Mouse (Mus musculus) CH12.LX (cell line): ENCODE results near the gene Hcrt. TPM values are rescaled to one million over a fixed set of nuclear protein-coding genes. Genes with fewer than 3 reads are reported as not detected.

ENCODE experiments used
- DNase-seq: peaks from one replicate; pipeline ENCODE4 v3.0.0-alpha.2; 2013; ENCODE audit errors: extremely low read depth
- H3K27ac ChIP-seq: 2 replicates; pipeline ENCODE4 v1.5.1; 2012; ENCODE audit warnings: low read depth, mild to moderate bottlenecking, control low read depth, moderate library complexity; ENCODE audit not compliant: insufficient read depth
- H3K27me3 ChIP-seq: replicated peaks from 2 replicates; pipeline ENCODE3; 2012; ENCODE audit warnings: inconsistent platforms
- H3K36me3 ChIP-seq, 2 experiments: replicated peaks in 1 of 2; 2 replicates each; pipeline versions ENCODE3 to v1.6.1; 2012; ENCODE audit warnings: inconsistent platforms in 1 of 2, low read length in 1 of 2, mild to moderate bottlenecking in 1 of 2, mixed read lengths in 1 of 2, moderate library complexity in 1 of 2; ENCODE audit not compliant: control insufficient read depth in 1 of 2, insufficient read depth in 1 of 2
- H3K4me1 ChIP-seq, 2 experiments: 2 replicates each; pipeline ENCODE4 v1.6.1; 2012; ENCODE audit warnings: inconsistent platforms in 1 of 2, moderate library complexity in 1 of 2; ENCODE audit not compliant: insufficient read depth in 2 of 2, control insufficient read depth in 1 of 2
- H3K4me2 ChIP-seq: 2 replicates; pipeline ENCODE4 v1.6.1; 2012; ENCODE audit warnings: low read depth, mild to moderate bottlenecking, control low read depth; ENCODE audit not compliant: poor library complexity, insufficient read depth, severe bottlenecking
- H3K4me3 ChIP-seq, 3 experiments: fragments of 150-350 bp in 1 of 3; sonication (generic) in 1 of 3; replicated peaks in 1 of 3; 2 replicates each; pipeline versions ENCODE3 to v1.5.1; 2011 to 2012; ENCODE audit warnings: low read depth in 2 of 3, low read length in 2 of 3, mild to moderate bottlenecking in 2 of 3, moderate library complexity in 2 of 3, control low read depth in 1 of 3, improper control_type of control experiment in 1 of 3, inconsistent platforms in 1 of 3, mixed read lengths in 1 of 3; ENCODE audit not compliant: poor library complexity in 1 of 3
- H3K79me2 ChIP-seq: replicated peaks from 2 replicates; pipeline ENCODE4 v1.6.1; 2012; ENCODE audit warnings: mild to moderate bottlenecking, moderate library complexity; ENCODE audit not compliant: control insufficient read depth, poor library complexity, insufficient read depth, severe bottlenecking; ENCODE audit errors: extremely low read depth
- H3K9ac ChIP-seq: 2 replicates; pipeline ENCODE4 v1.6.1; 2012; ENCODE audit warnings: low read depth, mild to moderate bottlenecking, control low read depth, moderate library complexity; ENCODE audit not compliant: insufficient read depth
- H3K9me3 ChIP-seq: replicated peaks from 2 replicates; pipeline ENCODE3; 2012; ENCODE audit warnings: low read length, inconsistent platforms, mixed read lengths
- CHD2 ChIP-seq: IDR thresholded peaks from 2 replicates; pipeline ENCODE4 v1.6.1; 2011; ENCODE audit warnings: low read length, improper control_type of control experiment
- CTCF ChIP-seq, 2 experiments: IDR thresholded peaks in 1 of 2; conservative IDR thresholded peaks in 1 of 2; 2 replicates each; pipeline ENCODE4 v1.5.1; 2011 to 2012; ENCODE audit warnings: low read depth in 2 of 2, low read length in 2 of 2, improper control_type of control experiment in 1 of 2, inconsistent platforms in 1 of 2, mild to moderate bottlenecking in 1 of 2, moderate library complexity in 1 of 2
- ELF1 ChIP-seq: IDR thresholded peaks from 2 replicates; pipeline ENCODE4 v1.6.1; 2014; ENCODE audit warnings: low read depth, mild to moderate bottlenecking, inconsistent platforms, low read length, improper control_type of control experiment
- EP300 ChIP-seq: IDR thresholded peaks from 2 replicates; pipeline ENCODE4 v1.6.1; 2011; ENCODE audit warnings: low read length, improper control_type of control experiment
- ETS1 ChIP-seq: conservative IDR thresholded peaks from 2 replicates; pipeline ENCODE4 v1.6.1; 2012; ENCODE audit warnings: low read depth, mild to moderate bottlenecking, inconsistent platforms, low read length, improper control_type of control experiment, moderate library complexity
- GABPA ChIP-seq: IDR thresholded peaks from 2 replicates; pipeline ENCODE4 v1.6.1; 2012; ENCODE audit warnings: low read depth, low read length, improper control_type of control experiment, inconsistent platforms; ENCODE audit not compliant: insufficient replicate concordance
- HCFC1 ChIP-seq: IDR thresholded peaks from 2 replicates; pipeline ENCODE4 v1.6.1; 2012; ENCODE audit warnings: low read depth, mild to moderate bottlenecking, inconsistent platforms, low read length, improper control_type of control experiment
- JUN ChIP-seq: IDR thresholded peaks from 2 replicates; pipeline ENCODE4 v1.6.1; 2011; ENCODE audit warnings: low read depth, mild to moderate bottlenecking, low read length, improper control_type of control experiment, moderate library complexity; ENCODE audit not compliant: insufficient read depth
- JUND ChIP-seq: conservative IDR thresholded peaks from 2 replicates; pipeline ENCODE4 v1.6.1; 2011; ENCODE audit warnings: low read depth, low read length, improper control_type of control experiment
- KAT2A ChIP-seq: IDR thresholded peaks from 2 replicates; pipeline ENCODE4 v1.6.1; 2012; ENCODE audit warnings: low read length, improper control_type of control experiment, inconsistent platforms; ENCODE audit not compliant: insufficient replicate concordance
- MYC ChIP-seq: IDR thresholded peaks from 2 replicates; pipeline ENCODE4 v1.6.1; 2011; ENCODE audit warnings: low read depth, mild to moderate bottlenecking, improper control_type of control experiment, low read length
- NELFE ChIP-seq: IDR thresholded peaks from 2 replicates; pipeline ENCODE4 v1.6.1; 2011; ENCODE audit warnings: low read depth, low read length, improper control_type of control experiment
- NRF1 ChIP-seq: IDR thresholded peaks from 2 replicates; pipeline ENCODE4 v1.6.1; 2014; ENCODE audit warnings: low read depth, mild to moderate bottlenecking, inconsistent platforms, low read length, improper control_type of control experiment, moderate library complexity
- POLR2A ChIP-seq: IDR thresholded peaks from 2 replicates; pipeline ENCODE4 v1.6.1; 2011; ENCODE audit warnings: low read depth, mild to moderate bottlenecking, improper control_type of control experiment, low read length
- POLR2AphosphoS2 ChIP-seq: IDR thresholded peaks from 2 replicates; pipeline ENCODE4 v1.6.1; 2011; ENCODE audit warnings: low read depth, low read length, improper control_type of control experiment
- RCOR1 ChIP-seq: conservative IDR thresholded peaks from 2 replicates; pipeline ENCODE4 v1.6.1; 2012; ENCODE audit warnings: low read depth, mild to moderate bottlenecking, inconsistent platforms, low read length, improper control_type of control experiment
- TBP ChIP-seq: conservative IDR thresholded peaks from 2 replicates; pipeline ENCODE4 v1.6.1; 2011; ENCODE audit warnings: low read depth, low read length, improper control_type of control experiment
- TCF12 ChIP-seq: IDR thresholded peaks from 2 replicates; pipeline ENCODE4 v1.6.1; 2014; ENCODE audit warnings: low read depth, mild to moderate bottlenecking, inconsistent platforms, low read length, improper control_type of control experiment
- USF1 ChIP-seq: IDR thresholded peaks from 2 replicates; pipeline ENCODE4 v1.6.1; 2014; ENCODE audit warnings: low read depth, mild to moderate bottlenecking, inconsistent platforms, low read length, improper control_type of control experiment
- USF2 ChIP-seq: conservative IDR thresholded peaks from 2 replicates; pipeline ENCODE4 v1.6.1; 2011; ENCODE audit warnings: low read depth, low read length, improper control_type of control experiment
- ZKSCAN1 ChIP-seq: IDR thresholded peaks from 2 replicates; pipeline ENCODE4 v1.6.1; 2012; ENCODE audit warnings: low read depth, inconsistent platforms, low read length, improper control_type of control experiment, borderline replicate concordance
- ZMIZ1 ChIP-seq: IDR thresholded peaks from 2 replicates; pipeline ENCODE4 v1.6.1; 2012; ENCODE audit warnings: low read depth, mild to moderate bottlenecking, inconsistent platforms, low read length, improper control_type of control experiment
- ZNF384 ChIP-seq: IDR thresholded peaks from 2 replicates; pipeline ENCODE4 v1.6.1; 2012; ENCODE audit warnings: low read depth, low read length, improper control_type of control experiment, inconsistent platforms
- dilution Hi-C: fragments of 300-500 bp; cut with MboI; formaldehyde crosslinking; loops from 2 replicates; pipeline ENCODE4 v1.14.3; 2020; ENCODE audit warnings: low sequenced_read_pairs; ENCODE audit not compliant: extremely low pct_unique_long_range_greater_than_20kb, extremely low pct_ligation_motif_present
- in situ Hi-C: fragments of 300-500 bp; cut with MboI; formaldehyde crosslinking; loops from 3 replicates; pipeline ENCODE4 v1.14.3; 2019; ENCODE audit warnings: low sequenced_read_pairs, low pct_ligation_motif_present, low pct_unique_long_range_greater_than_20kb, mixed read lengths
- polyA plus RNA-seq: library from polyadenylated mRNA; unstranded; fragments of >175 nt; gene quantifications from 2 replicates; pipeline ENCODE4 v1.2.1, GENCODE M21; 2012; ENCODE audit warnings: low read depth; ENCODE audit not compliant: insufficient read length
- total RNA-seq, 2 experiments: library from RNA; depleted of rRNA; stranded (reverse); fragments of 300-350 nt in 1 of 2; fragments of >200 nt in 1 of 2; gene quantifications; 2 replicates each; pipeline ENCODE4 v1.2.3; 2012 to 2014

Hcrt gene
- total and polyA plus RNA-seq, 3 experiments: not detected

DNA sequence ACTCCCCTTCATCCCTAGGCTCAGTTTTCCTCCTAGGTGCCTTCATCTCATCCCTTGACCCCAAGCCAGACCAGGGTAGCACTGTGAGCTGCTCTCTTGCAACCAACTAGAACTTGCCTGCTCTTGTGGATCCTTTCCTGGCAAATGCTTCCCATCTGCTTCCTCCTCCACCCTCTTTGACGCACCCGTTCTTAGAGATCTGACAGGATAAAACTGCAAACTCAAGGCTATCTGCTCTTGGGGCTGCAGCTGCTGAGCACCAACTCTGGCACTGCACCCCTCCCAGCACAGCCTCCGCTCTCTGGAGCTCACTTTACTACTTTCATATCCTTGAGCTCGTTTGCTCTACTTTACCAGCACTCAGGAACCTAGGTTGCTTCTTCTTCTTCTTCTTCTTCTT is 14.1 kb downstream of the Hcrt start:
- H3K4me1 ChIP-seq: 0 out of 4 replicates have a peak, but pooled peaks cover 0 to 3% of the 10 kb centered on the region in 2 experiments
- no peak overlapping the region for H3K4me3 ChIP-seq
- in situ Hi-C loops (no loop called here), dilution Hi-C loops (no loop called here)
- peaks cover 3% of the 10 kb centered on the region for H3K9me3 ChIP-seq
- TF ChIP-seq KAT2A: no peak
- no peak for TF ChIP-seq MYC
- no peak for TF ChIP-seq TCF12
- TF ChIP-seq JUND: no peak
- no peak for TF ChIP-seq EP300
- no peak for TF ChIP-seq USF2
- no peak for TF ChIP-seq RCOR1
- TF ChIP-seq NELFE: no peak
- no peak for TF ChIP-seq ZNF384
- no peak for TF ChIP-seq ELF1
- TF ChIP-seq ETS1: no peak
- TF ChIP-seq CTCF (conservative IDR thresholded peaks at IDR 0.05 in 1 of 2, IDR thresholded peaks at IDR 0.05 in 1 of 2; ENCODE audit: low read depth in 2 of 2, low read length in 2 of 2): no peak
- TF ChIP-seq GABPA: no peak
- H3K4me2 ChIP-seq: no peak overlapping the region
- no peak for DNase-seq
- H3K27ac ChIP-seq: no peak overlapping the region
- no peak overlapping the region for H3K9ac ChIP-seq
- no peaks in the 10 kb centered on the region for H3K27me3 ChIP-seq
- H3K79me2 ChIP-seq: no peaks in the 10 kb centered on the region
- H3K36me3 ChIP-seq: peaks cover 27 to 90% of the 10 kb centered on the region in 2 experiments

DNA sequence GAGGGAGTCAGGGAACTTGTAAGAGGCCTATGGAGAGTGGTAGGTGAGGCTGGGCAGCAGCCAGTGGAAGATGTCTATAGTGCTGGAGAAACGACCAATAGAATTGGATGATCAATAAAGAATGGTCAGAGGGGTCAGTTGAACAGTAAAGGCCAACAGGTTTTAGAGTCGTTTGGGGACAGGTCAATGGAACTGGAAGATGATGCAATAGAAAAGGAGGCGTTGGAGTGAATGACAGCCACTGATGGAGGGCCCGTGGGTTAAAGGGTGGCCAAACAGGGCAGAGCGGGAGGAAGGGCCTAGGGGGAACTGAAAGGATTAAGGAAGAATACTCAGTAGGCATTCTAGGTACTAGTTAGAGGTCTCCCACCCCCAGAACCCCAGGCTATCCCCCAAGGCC is 15.6 kb downstream of the Hcrt start:
- in situ Hi-C loops (no loop called here), dilution Hi-C loops (no loop called here)
- H3K27ac ChIP-seq: no peak overlapping the region
- no peaks in the 10 kb centered on the region for H3K27me3 ChIP-seq
- peaks cover 24 to 89% of the 10 kb centered on the region in 2 experiments for H3K36me3 ChIP-seq
- H3K4me3 ChIP-seq: no peak overlapping the region
- H3K79me2 ChIP-seq: no peaks in the 10 kb centered on the region
- no peak for DNase-seq
- no peak overlapping the region for H3K4me2 ChIP-seq
- no peak overlapping the region for H3K9ac ChIP-seq
- H3K4me1 ChIP-seq: 0 out of 4 replicates have a peak, but pooled peaks cover 0 to 3% of the 10 kb centered on the region in 2 experiments
- peaks cover 3% of the 10 kb centered on the region for H3K9me3 ChIP-seq
- no peak for TF ChIP-seq KAT2A
- TF ChIP-seq ZKSCAN1: no peak
- TF ChIP-seq USF1: no peak

DNA sequence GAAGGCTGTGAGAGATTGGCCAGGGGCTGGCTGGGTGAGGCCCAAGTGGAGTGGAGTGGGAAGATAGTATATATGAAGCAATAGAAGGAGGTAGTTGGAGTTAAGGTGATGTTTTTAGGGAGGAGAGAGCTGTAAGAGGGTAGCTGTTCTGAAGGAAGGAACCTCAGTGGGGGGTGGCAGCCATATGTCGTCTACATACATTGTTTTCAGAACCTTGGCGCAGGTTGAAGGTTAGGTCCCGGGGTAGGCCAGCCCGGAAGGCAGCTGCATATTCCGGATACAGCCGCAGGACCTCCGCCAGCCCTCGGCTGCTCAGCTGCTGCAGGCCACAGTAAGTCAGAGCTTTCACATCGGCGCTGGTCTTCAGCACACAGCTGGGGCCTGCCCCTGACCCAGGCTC is 16.2 kb downstream of the Hcrt start:
- Histone ChIP-seq H3K4me1 (0 out of 4 replicates have a peak, but pooled peaks cover 0 to 3% of the 10 kb centered on the region in 2 experiments), H3K9me3 (peaks cover 2% of the 10 kb centered on the region), H3K36me3 (peaks cover 19 to 87% of the 10 kb centered on the region in 2 experiments), H3K4me2 (no peak overlapping the region), H3K27me3 (no peaks in the 10 kb centered on the region), H3K27ac (no peak overlapping the region), H3K9ac (no peak overlapping the region), H3K4me3 (no peak overlapping the region), H3K79me2 (no peaks in the 10 kb centered on the region)
- no peak for DNase-seq
- in situ Hi-C loops (no loop called here), dilution Hi-C loops (no loop called here)
- TF ChIP-seq KAT2A: no peak
- TF ChIP-seq POLR2AphosphoS2: no peak
- TF ChIP-seq HCFC1: no peak
- TF ChIP-seq USF2: no peak
- no peak for TF ChIP-seq CHD2
- no peak for TF ChIP-seq NRF1
- no peak for TF ChIP-seq ETS1
- TF ChIP-seq ZMIZ1: no peak
- no peak for TF ChIP-seq TBP
- no peak for TF ChIP-seq ZKSCAN1
- no peak for TF ChIP-seq POLR2A
- TF ChIP-seq JUN: no peak
